Mouse (Mus musculus) megakaryocyte, embryonic 14.5 days (primary cell): Measurements from ENCODE around the gene Actn4.

Source experiments
- FLI1 ChIP-seq: IDR thresholded peaks from 2 replicates; pipeline ENCODE4 v1.6.1; 2012; ENCODE audit warnings: low read length, inconsistent platforms, mixed read lengths
- GATA1 ChIP-seq: IDR thresholded peaks from 3 replicates; pipeline ENCODE4 v1.6.1; 2012; ENCODE audit warnings: mixed read lengths, low read length, inconsistent platforms, borderline replicate concordance

DNA sequence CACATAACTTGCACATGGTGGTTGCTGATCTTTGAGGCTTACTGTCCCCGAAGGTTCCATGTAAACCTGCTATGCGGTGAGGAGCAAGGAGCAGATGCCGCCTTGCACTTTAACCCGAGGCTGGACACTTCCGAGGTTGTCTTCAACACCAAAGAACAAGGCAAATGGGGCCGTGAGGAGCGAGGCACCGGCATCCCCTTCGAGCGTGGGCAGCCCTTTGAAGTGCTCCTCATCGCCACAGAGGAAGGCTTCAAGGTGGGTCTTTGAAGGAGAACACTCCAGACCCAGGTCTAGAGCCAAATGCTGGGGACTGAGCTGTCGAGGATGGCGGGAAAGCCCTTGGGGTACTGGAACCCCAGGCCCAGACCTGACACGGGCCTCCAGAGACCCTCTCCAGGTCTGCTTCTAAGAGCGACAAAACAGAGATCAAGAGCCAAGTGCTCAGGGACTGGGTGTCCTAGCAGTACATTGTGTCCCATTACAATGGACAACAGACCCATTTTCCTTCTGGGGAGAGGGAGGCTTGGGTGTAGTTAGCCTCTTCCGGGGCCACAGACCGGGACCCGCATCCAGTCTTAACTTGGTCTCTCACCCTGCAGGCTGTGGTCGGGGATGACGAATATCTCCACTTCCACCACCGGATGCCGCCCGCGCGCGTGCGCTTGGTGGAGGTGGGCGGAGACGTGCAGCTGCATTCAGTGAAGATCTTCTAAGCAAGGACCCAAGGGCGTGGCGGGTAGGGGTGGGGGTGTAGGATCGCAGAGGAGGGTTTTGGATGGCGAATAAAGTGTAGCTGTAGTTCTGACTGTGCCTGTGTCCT lies 96.4 kb downstream of the Actn4 start:
- TF ChIP-seq GATA1 (no peak), FLI1 (no peak)
